Mouse (Mus musculus): ENCODE results near the gene Coq7. TPM values are rescaled to one million over a fixed set of nuclear protein-coding genes. Genes with fewer than 3 reads are reported as not detected.

Coq7 gene
- total and polyA plus RNA-seq, 3 experiments: 59.5 to 66.2 TPM; not detected in 1

DNA sequence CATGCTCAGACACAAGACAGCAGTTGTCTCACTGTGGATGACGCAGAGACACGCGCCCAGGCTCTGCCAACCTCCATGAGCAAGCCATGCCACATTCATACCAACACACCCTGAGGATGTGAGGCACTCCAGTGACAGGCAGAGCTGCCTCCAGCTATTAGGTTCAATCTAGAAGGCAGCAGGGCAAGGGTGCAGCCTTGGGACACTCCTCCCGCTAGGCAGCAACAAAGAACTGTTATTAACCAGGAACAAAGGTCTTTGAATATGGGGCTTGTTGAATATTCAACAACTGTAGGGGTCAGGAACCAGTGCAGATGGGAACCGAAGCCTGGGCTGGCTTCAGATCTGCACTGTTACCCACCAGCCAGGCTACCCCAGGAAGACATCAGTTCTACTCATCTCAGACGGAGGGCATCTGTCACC, 36.0 kb upstream of the Coq7 start:
- DNase-seq (ENCODE audit: low read depth, low spot score): no peak
- no peak overlapping the region for H3K4me3 ChIP-seq (ENCODE audit: control insufficient read depth in 1 of 2, insufficient read depth in 1 of 2, low read depth in 2 of 2, low read length in 2 of 2)

DNA sequence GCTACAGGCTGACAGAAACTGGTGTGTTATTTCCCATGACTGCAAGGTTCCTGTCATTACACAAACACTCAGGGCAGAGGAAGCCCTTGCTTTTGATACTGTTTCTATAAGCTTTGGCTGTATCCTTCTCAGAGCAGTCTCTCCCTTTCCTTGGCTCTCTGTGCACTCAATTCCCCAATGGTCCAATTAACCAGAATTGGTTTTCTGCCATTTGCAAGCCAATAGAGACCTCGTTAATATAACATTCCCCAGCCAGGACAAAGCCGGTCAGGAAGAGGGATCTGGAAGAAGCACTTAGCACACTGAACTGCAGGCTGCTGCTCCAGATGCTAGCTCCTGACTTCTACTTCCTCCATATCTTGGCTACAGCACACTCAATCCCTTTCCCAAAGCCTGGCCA, 21.1 kb upstream of the Coq7 start:
- no peaks in the 10 kb centered on the region for H3K9me3 ChIP-seq (replicated peaks; ENCODE audit: insufficient read depth, low read length)
- H3K36me3 ChIP-seq (ENCODE audit: control insufficient read depth in 1 of 2, insufficient read depth in 2 of 2, low read length in 2 of 2): no peaks in the 10 kb centered on the region
- no peak for TF ChIP-seq USF2 (IDR thresholded peaks at IDR 0.05; ENCODE audit: borderline replicate concordance in 1 of 2, insufficient read depth in 1 of 2, low read depth in 1 of 2, low read length in 2 of 2)
- no peak for TF ChIP-seq POLR2AphosphoS2 (IDR thresholded peaks at IDR 0.05; ENCODE audit: low read length)
- TF ChIP-seq HCFC1 (IDR thresholded peaks at IDR 0.05; ENCODE audit: low read depth, low read length): no peak
- TF ChIP-seq USF1 (IDR thresholded peaks at IDR 0.05; ENCODE audit: low read depth, low read length): no peak
- TF ChIP-seq E2F4 (IDR thresholded peaks at IDR 0.05; ENCODE audit: borderline replicate concordance, low read depth, low read length): no peak
- TF ChIP-seq NELFE (IDR thresholded peaks at IDR 0.05; ENCODE audit: low read depth, low read length): no peak
- TF ChIP-seq ZC3H11A (IDR thresholded peaks at IDR 0.05; ENCODE audit: low read depth, low read length): no peak
- no peak for TF ChIP-seq RCOR1 (IDR thresholded peaks at IDR 0.05; ENCODE audit: low read depth, low read length)
- no peaks in the 10 kb centered on the region for H3K27me3 ChIP-seq (ENCODE audit: control insufficient read depth in 1 of 2, insufficient read depth in 2 of 2, low read length in 2 of 2)
- H3K4me3 ChIP-seq (ENCODE audit: control insufficient read depth in 1 of 2, insufficient read depth in 1 of 2, low read depth in 2 of 2, low read length in 2 of 2): no peak overlapping the region
- no peak overlapping the region for H3K27ac ChIP-seq (ENCODE audit: control insufficient read depth, low read depth, low read length)
- H3K79me2 ChIP-seq (ENCODE audit: control insufficient read depth, insufficient read depth, low read length, poor library complexity): no peaks in the 10 kb centered on the region
- no peak overlapping the region for H3K9ac ChIP-seq (ENCODE audit: control insufficient read depth, low read depth, low read length, poor library complexity, severe bottlenecking)
- no peaks in the 10 kb centered on the region for H3K4me1 ChIP-seq (ENCODE audit: control insufficient read depth in 1 of 2, insufficient read depth in 2 of 2, low read length in 2 of 2)
- no peak for DNase-seq (ENCODE audit: low read depth, low spot score)

More for the DNA sequence above, 36.0 kb upstream of the Coq7 start:
- Histone ChIP-seq H3K4me1 (ENCODE audit: control insufficient read depth in 1 of 2, insufficient read depth in 2 of 2, low read length in 2 of 2) (no peaks in the 10 kb centered on the region), H3K9ac (ENCODE audit: control insufficient read depth, low read depth, low read length, poor library complexity, severe bottlenecking) (no peak overlapping the region), H3K36me3 (ENCODE audit: control insufficient read depth in 1 of 2, insufficient read depth in 2 of 2, low read length in 2 of 2) (no peaks in the 10 kb centered on the region), H3K79me2 (ENCODE audit: control insufficient read depth, insufficient read depth, low read length, poor library complexity) (no peaks in the 10 kb centered on the region), H3K27ac (ENCODE audit: control insufficient read depth, low read depth, low read length) (no peak overlapping the region), H3K27me3 (ENCODE audit: control insufficient read depth in 1 of 2, insufficient read depth in 2 of 2, low read length in 2 of 2) (no peaks in the 10 kb centered on the region), H3K9me3 (replicated peaks; ENCODE audit: insufficient read depth, low read length) (no peaks in the 10 kb centered on the region)
- TF ChIP-seq NRF1 (IDR thresholded peaks at IDR 0.05; ENCODE audit: insufficient read depth, low read depth, low read length, poor library complexity, severe bottlenecking) (no peak), MXI1 (IDR thresholded peaks at IDR 0.05; ENCODE audit: low read depth, low read length) (no peak), KAT2A (conservative IDR thresholded peaks at IDR 0.05; ENCODE audit: low read depth, low read length) (no peak), TBP (IDR thresholded peaks at IDR 0.05; ENCODE audit: low read depth, low read length) (no peak), CTCF (IDR thresholded peaks at IDR 0.05 in 2 of 3, conservative IDR thresholded peaks at IDR 0.05 in 1 of 3; ENCODE audit: control insufficient read depth in 1 of 3, insufficient read depth in 1 of 3, low read depth in 2 of 3, low read length in 3 of 3, poor library complexity in 1 of 3, severe bottlenecking in 1 of 3) (no peak), POLR2AphosphoS2 (IDR thresholded peaks at IDR 0.05; ENCODE audit: low read length) (no peak), ETS1 (IDR thresholded peaks at IDR 0.05; ENCODE audit: low read depth, low read length) (no peak), CHD2 (IDR thresholded peaks at IDR 0.05; ENCODE audit: low read length) (no peak), GABPA (IDR thresholded peaks at IDR 0.05; ENCODE audit: low read depth, low read length) (no peak), SIN3A (IDR thresholded peaks at IDR 0.05; ENCODE audit: low read length) (no peak), E2F4 (IDR thresholded peaks at IDR 0.05; ENCODE audit: borderline replicate concordance, low read depth, low read length) (no peak), SMC3 (IDR thresholded peaks at IDR 0.05; ENCODE audit: low read depth, low read length) (no peak), ELF1 (IDR thresholded peaks at IDR 0.05; ENCODE audit: low read depth, low read length) (no peak), POLR2AphosphoS5 (IDR thresholded peaks at IDR 0.05; ENCODE audit: borderline replicate concordance, low read depth, low read length) (no peak), MEF2A (IDR thresholded peaks at IDR 0.05; ENCODE audit: extremely low read depth, insufficient replicate concordance, low read depth, low read length, poor library complexity, severe bottlenecking) (no peak), ZNF384 (IDR thresholded peaks at IDR 0.05; ENCODE audit: low read depth, low read length) (no peak), MAZ (IDR thresholded peaks at IDR 0.05; ENCODE audit: low read depth, low read length) (no peak)
